Mouse (Mus musculus) midbrain, postnatal 0 days (tissue): Measurements from ENCODE around the gene Clcn7. TPM values are rescaled to one million over a fixed set of nuclear protein-coding genes. Genes with fewer than 3 reads are reported as not detected.

Experiments
- ATAC-seq: fragments of 200-750 bp; cut with Nextera tagmentation; 2 replicates; pipeline ENCODE4 v1.8.0; 2017; ENCODE audit warnings: moderate number of reproducible peaks, mild to moderate bottlenecking, moderate TSS enrichment, moderate library complexity; ENCODE audit not compliant: low FRiP score
- DNase-seq: peaks from one replicate; pipeline ENCODE4 v3.0.0-alpha.2; 2015; ENCODE audit warnings: low spot score
- H3K27ac ChIP-seq: fragments of 300-500 bp; sonication (generic); 2 replicates; pipeline ENCODE4 v1.5.1; 2014; ENCODE audit warnings: low read depth, mild to moderate bottlenecking, low read length, mixed read lengths
- H3K27me3 ChIP-seq: fragments of 300-500 bp; sonication (generic); 2 replicates; pipeline ENCODE4 v1.6.1; 2014; ENCODE audit warnings: low read length, control low read depth, mixed read lengths; ENCODE audit not compliant: insufficient read depth
- H3K36me3 ChIP-seq: fragments of 300-500 bp; sonication (generic); 2 replicates; pipeline ENCODE4 v1.6.1; 2014; ENCODE audit warnings: low read length, control low read depth, mixed read lengths; ENCODE audit not compliant: insufficient read depth
- H3K4me1 ChIP-seq: fragments of 300-500 bp; sonication (generic); 2 replicates; pipeline ENCODE4 v1.6.1; 2014; ENCODE audit warnings: mild to moderate bottlenecking, control low read depth, antibody characterized with exemption, low read length, mixed read lengths; ENCODE audit not compliant: insufficient read depth
- H3K4me2 ChIP-seq: fragments of 300-500 bp; sonication (generic); 2 replicates; pipeline ENCODE4 v1.6.1; 2014; ENCODE audit warnings: low read depth, mild to moderate bottlenecking, low read length, mixed read lengths; ENCODE audit not compliant: poor library complexity, severe bottlenecking
- H3K4me3 ChIP-seq: fragments of 300-500 bp; sonication (generic); 2 replicates; pipeline ENCODE4 v1.5.1; 2014; ENCODE audit warnings: low read depth, mild to moderate bottlenecking, low read length, moderate library complexity
- H3K9ac ChIP-seq: fragments of 300-500 bp; sonication (generic); replicated peaks from 2 replicates; pipeline ENCODE4 v1.6.1; 2014; ENCODE audit warnings: mild to moderate bottlenecking, low read length, moderate library complexity, mixed read lengths; ENCODE audit not compliant: poor library complexity, severe bottlenecking
- H3K9me3 ChIP-seq: fragments of 300-500 bp; sonication (generic); 2 replicates; pipeline ENCODE4 v1.6.1; 2016; ENCODE audit warnings: low read length, control low read depth
- CTCF ChIP-seq: IDR thresholded peaks from 2 replicates; pipeline ENCODE4 v1.5.1; 2016; ENCODE audit warnings: antibody characterized with exemption, mild to moderate bottlenecking
- WGBS: fragments of 180-500 bp; shearing (Covaris S2); extraction: QIAGEN DNeasy Blood & Tissue Kit; methylation state at CpG from one replicate; pipeline ENCODE4 v1.1.7; 2014; 5-methylcytosine and 5-hydroxymethylcytosine counted together
- polyA plus RNA-seq: library from polyadenylated mRNA; unstranded; fragments of >200 nt; fragmentation: Nextera tagmentation; extraction: Ambion mirVana; gene quantifications from 2 replicates; pipeline ENCODE4 v1.2.1, GENCODE M21; 2015
- total RNA-seq: library from RNA; depleted of rRNA; stranded (reverse); fragments of >200 nt; gene quantifications from 2 replicates; pipeline ENCODE4 v1.2.3, GENCODE M21; 2014

Clcn7 gene
- total and polyA plus RNA-seq, 2 experiments from 2014 or later, result 25.5 to 39.5 TPM

GRCm38 (mm10) chr17:25184129-25184691 lies 51.0 kb downstream of the Clcn7 start, which contains the start of gene BC003965:
Gene BC003965 (plus strand): TSS chr17:25184554.
- ATAC-seq (peak; percentile 87), DNase-seq (peak; percentile 99)
- Histone ChIP-seq H3K4me1 (peaks cover 5% of the 10 kb centered on the region), H3K27ac (peak within 1 kb of the TSS; percentile 99), H3K27me3 (no peaks in the 10 kb centered on the region), H3K4me2 (peak within 1 kb of the TSS; percentile 94), H3K9me3 (no peaks in the 10 kb centered on the region), H3K36me3 (no peaks in the 10 kb centered on the region), H3K9ac (peak within 1 kb of the TSS; percentile 75), H3K4me3 (peak within 1 kb of the TSS; percentile 85)
- under 1% methylated on average over 50 of the region's 50 CpGs for WGBS
- no peak for TF ChIP-seq CTCF

- peak overlapping the region; percentile 85 for H3K4me3 ChIP-seq
- no peaks in the 10 kb centered on the region for H3K36me3 ChIP-seq
- peak overlapping the region; percentile 75 for H3K9ac ChIP-seq
- peaks cover 12% of the 10 kb centered on the region for H3K4me1 ChIP-seq
- 10% methylated on average over 17 of the region's 17 CpGs for WGBS
- H3K27me3 ChIP-seq, result no peaks in the 10 kb centered on the region
- peak overlapping the region; percentile 99 for H3K27ac ChIP-seq
- TF ChIP-seq CTCF, result no peak
- DNase-seq (no peak), ATAC-seq (peak; percentile 9; the same call in 1 of the 2 replicates)
- H3K9me3 ChIP-seq, result no peaks in the 10 kb centered on the region
- peak overlapping the region; percentile 94 for H3K4me2 ChIP-seq
Observed at GRCm38 (mm10) chr17:25184961-25185360, 51.8 kb downstream of the Clcn7 start.

- no peaks in the 10 kb centered on the region for H3K27me3 ChIP-seq
- ATAC-seq, result no peak
- H3K9me3 ChIP-seq, result no peaks in the 10 kb centered on the region
- peak overlapping the region; percentile 58; the same call in 1 of the 2 replicates for H3K27ac ChIP-seq
- TF ChIP-seq CTCF, result no peak
- DNase-seq, result no peak
- peak overlapping the region; percentile 94; the same call in 1 of the 2 replicates for H3K9ac ChIP-seq
- H3K4me1 ChIP-seq, result peaks cover 12% of the 10 kb centered on the region
- peak overlapping the region; percentile 98 for H3K4me3 ChIP-seq
- H3K36me3 ChIP-seq, result peaks cover 3% of the 10 kb centered on the region; the same call in 1 of the 2 replicates
- WGBS, result 7% methylated on average over 11 of the region's 11 CpGs
- peak overlapping the region; percentile 88 for H3K4me2 ChIP-seq
Observed at GRCm38 (mm10) chr17:25187784-25188149, 54.6 kb downstream of the Clcn7 start.

- ATAC-seq (peak; percentile 24), DNase-seq (peak; percentile 71)
- Histone ChIP-seq H3K4me1 (peaks cover 12% of the 10 kb centered on the region), H3K36me3 (peaks cover 5% of the 10 kb centered on the region; the same call in 1 of the 2 replicates), H3K9me3 (no peaks in the 10 kb centered on the region), H3K9ac (peak within 1 kb of the TSS; percentile 94), H3K4me3 (peak within 1 kb of the TSS; percentile 98), H3K4me2 (peak within 1 kb of the TSS; percentile 88), H3K27ac (peak within 1 kb of the TSS; percentile 58; the same call in 1 of the 2 replicates), H3K27me3 (no peaks in the 10 kb centered on the region)
- WGBS, result under 1% methylated on average over 84 of the region's 104 CpGs
- no peak for TF ChIP-seq CTCF
Observed at GRCm38 (mm10) chr17:25188150-25189031, 55.2 kb downstream of the Clcn7 start, which contains the start of gene Unkl. Gene Unkl (plus strand): TSS chr17:25188397.

GRCm38 (mm10) chr17:25189091-25189490 lies 55.9 kb downstream of the Clcn7 start:
- Histone ChIP-seq H3K27ac (no peak overlapping the region), H3K4me1 (peaks cover 12% of the 10 kb centered on the region), H3K4me2 (peak overlapping the region; percentile 88), H3K9ac (peak overlapping the region; percentile 94), H3K4me3 (peak overlapping the region; percentile 98), H3K36me3 (peaks cover 11% of the 10 kb centered on the region), H3K9me3 (no peaks in the 10 kb centered on the region), H3K27me3 (no peaks in the 10 kb centered on the region)
- 6% methylated on average over 12 of the region's 16 CpGs for WGBS
- ATAC-seq (no peak), DNase-seq (no peak)
- TF ChIP-seq CTCF, result no peak
